ENCODE assay signal across 11 mouse cellular contexts in genomic region chr2:79454786-79455446, GRCm38 (mm10). TPM values are rescaled to one million over a fixed set of nuclear protein-coding genes. Genes with fewer than 3 reads are reported as not detected.
DNase-seq lines count a peak whose midpoint lies in the region; ATAC-seq lines count a peak whose summit lies in the region.
"Had no signal": no experiment of that assay in that cellular context is flagged by ENCODE, and none has a peak within 500 bp of the region (broad histone marks: within the 10 kb centered on the region; RNA-seq: fewer than 3 reads in every experiment).

No protein-coding gene starts in this region.

- 11% methylated on average over 15 of the region's 15 CpGs for WGBS in limb, embryonic 12.5 days
- 12% methylated on average over 15 of the region's 15 CpGs for WGBS in limb, embryonic 10.5 days
- 7% methylated on average over 15 of the region's 15 CpGs for WGBS in forebrain, embryonic 11.5 days

- no peak overlapping the region for H3K9ac ChIP-seq in limb, embryonic 12.5 days (replicated peaks)
- peak overlapping the region; percentile 55; the same call in 1 of the 2 replicates for H3K9ac ChIP-seq in forebrain, embryonic 11.5 days (ENCODE audit: low read length)
- H3K9ac ChIP-seq: lung, embryonic 15.5 days had no signal

- H3K4me3 ChIP-seq in limb, embryonic 12.5 days (replicated peaks), result 0 out of 2 replicates have a peak overlapping the region, but pooled peaks have one; percentile 31
- H3K4me3 ChIP-seq in limb, embryonic 10.5 days, result no peak overlapping the region
- H3K4me3 ChIP-seq in forebrain, embryonic 11.5 days (ENCODE audit: low read depth, low read length), result peak overlapping the region; percentile 28

- intact Hi-C loops in left cerebral cortex, postnatal 4 days (cut with DNase I), result no loop called here
- intact Hi-C loops in gastrocnemius, postnatal 36 days (cut with DNase I), result no loop called here

- H3K27me3 ChIP-seq in limb, embryonic 12.5 days, result peaks cover 77% of the 10 kb centered on the region
- H3K27me3 ChIP-seq in limb, embryonic 10.5 days (ENCODE audit: low read depth, poor library complexity, severe bottlenecking), result peaks cover 90% of the 10 kb centered on the region
- peaks cover 56% of the 10 kb centered on the region for H3K27me3 ChIP-seq in forebrain, embryonic 11.5 days (ENCODE audit: control insufficient read depth, insufficient read depth, low read length)
- H3K27me3 ChIP-seq: CH12.LX had no signal

- no peak overlapping the region for H3K27ac ChIP-seq in limb, embryonic 12.5 days
- H3K27ac ChIP-seq in limb, embryonic 10.5 days, result no peak overlapping the region
- H3K27ac ChIP-seq in forebrain, embryonic 11.5 days (ENCODE audit: low read depth, low read length), result peak overlapping the region; percentile 53; the same call in 1 of the 2 replicates
- H3K27ac ChIP-seq: lung, embryonic 15.5 days had no signal

- no peak for DNase-seq in limb, embryonic 10.5 days (ENCODE audit: low spot score)
- no peak for DNase-seq in forebrain, embryonic 11.5 days (ENCODE audit: low spot score)
- DNase-seq in left cerebral cortex, postnatal 4 days, result peak; percentile 61
- peak; percentile 43 to 45 for DNase-seq in right cerebral cortex, postnatal 10 days (ENCODE audit: low spot score in 2 of 2)
- no peak for DNase-seq in ovary, adult 18-20 months (ENCODE audit: low spot score)
- DNase-seq in gastrocnemius, postnatal 36 days, result no peak
- DNase-seq in kidney, postnatal 36 days, result no peak

- no peaks in the 10 kb centered on the region for H3K9me3 ChIP-seq in limb, embryonic 12.5 days
- H3K9me3 ChIP-seq in limb, embryonic 10.5 days (replicated peaks), result no peaks in the 10 kb centered on the region
- H3K9me3 ChIP-seq in forebrain, embryonic 11.5 days (ENCODE audit: control insufficient read depth, low read length), result no peaks in the 10 kb centered on the region
- H3K9me3 ChIP-seq: lung, embryonic 15.5 days had no signal

- H3K4me2 ChIP-seq in limb, embryonic 12.5 days, result no peak overlapping the region
- H3K4me2 ChIP-seq in forebrain, embryonic 11.5 days (ENCODE audit: low read depth, low read length, severe bottlenecking), result peak overlapping the region; percentile 57

- H3K36me3 ChIP-seq in limb, embryonic 12.5 days, result no peaks in the 10 kb centered on the region
- H3K36me3 ChIP-seq in limb, embryonic 10.5 days, result no peaks in the 10 kb centered on the region
- no peaks in the 10 kb centered on the region for H3K36me3 ChIP-seq in forebrain, embryonic 11.5 days (ENCODE audit: control insufficient read depth, insufficient read depth, low read length)
- H3K36me3 ChIP-seq: lung, embryonic 15.5 days had no signal

- no peak for ATAC-seq in limb, embryonic 12.5 days (ENCODE audit: insufficient number of reproducible peaks, insufficient read depth, low FRiP score, low TSS enrichment, low read depth)
- no peak for ATAC-seq in forebrain, embryonic 11.5 days (replicated peaks; ENCODE audit: low FRiP score)

- peaks cover 18% of the 10 kb centered on the region for H3K4me1 ChIP-seq in limb, embryonic 12.5 days (replicated peaks)
- peaks cover 34% of the 10 kb centered on the region for H3K4me1 ChIP-seq in limb, embryonic 10.5 days
- H3K4me1 ChIP-seq in forebrain, embryonic 11.5 days (replicated peaks; ENCODE audit: control insufficient read depth, insufficient read depth, low read length), result peaks cover 16% of the 10 kb centered on the region

RNA-seq across cellular contexts. Expression of gene Neurod1, which starts 1.6 kb away (rescaled TPM):
- 0.34 TPM in 1 of 2 replicates, not detected in the other for polyA plus RNA-seq in limb, embryonic 12.5 days (2016; fragmentation: Nextera tagmentation; extraction: Ambion mirVana)
- 0.06 TPM in 1 of 2 replicates, not detected in the other for polyA plus RNA-seq in limb, embryonic 10.5 days (2016; fragmentation: Nextera tagmentation; extraction: Ambion mirVana)
- polyA plus RNA-seq in forebrain, embryonic 11.5 days (2014; fragmentation: Nextera tagmentation; extraction: Ambion mirVana), result 30.7 and 34.3 TPM in 2 replicates
- 10 to 100 TPM; 25.9 to 27.8 TPM for total RNA-seq in left cerebral cortex, postnatal 4 days (2021)
- total RNA-seq in gastrocnemius, postnatal 36 days (2021), result not detected
- total RNA-seq: CH12.LX had no signal
- polyA plus RNA-seq: gonadal fat pad, adult 2 months; lung, embryonic 15.5 days had no signal

RNA-seq across cellular contexts. Expression of gene Cerkl, which starts 1.7 kb away (rescaled TPM):
- polyA plus RNA-seq in limb, embryonic 12.5 days (2016; fragmentation: Nextera tagmentation; extraction: Ambion mirVana), result 1.0 and 1.1 TPM in 2 replicates
- 0.19 and 0.89 TPM in 2 replicates for polyA plus RNA-seq in limb, embryonic 10.5 days (2016; fragmentation: Nextera tagmentation; extraction: Ambion mirVana)
- polyA plus RNA-seq in forebrain, embryonic 11.5 days (2014; fragmentation: Nextera tagmentation; extraction: Ambion mirVana), result 1.2 and 2.2 TPM in 2 replicates
- 1 to 10 TPM; 1.4 to 1.9 TPM for total RNA-seq in left cerebral cortex, postnatal 4 days (2021)
- under 1 TPM; 0.35 to 0.46 TPM for total RNA-seq in gastrocnemius, postnatal 36 days (2021)

Comparison
In these comparisons a context has a peak if more than half of its experiments do, and no peak if none do; other contexts are left out.
1. DNase-seq: peak in left cerebral cortex, postnatal 4 days (single experiment) and right cerebral cortex, postnatal 10 days (2 of 2); none in limb, embryonic 10.5 days (single experiment), forebrain, embryonic 11.5 days (single experiment), ovary, adult 18-20 months (single experiment), gastrocnemius, postnatal 36 days (0 of 2) and kidney, postnatal 36 days (0 of 2).
2. RNA of gene Neurod1, which starts 1.6 kb away (polyA plus RNA-seq): 30.7 to 34.3 TPM in forebrain, embryonic 11.5 days; 0.34 TPM in limb, embryonic 12.5 days and 0.06 TPM in limb, embryonic 10.5 days; every median in the first group is over 10 times any median in the second.